Mouse (Mus musculus) splenic B cell, adult 2 months (primary cell): ENCODE results near the gene Specc1.
A peak's percentile ranks its signal among the peaks of the same experiment; 100 is the strongest.

Experiments
- DNase-seq: peaks from one replicate; pipeline ENCODE4 v3.0.0-alpha.2; 2011; ENCODE audit warnings: low read depth, low spot score
- H3K27me3 ChIP-seq: 2 replicates; pipeline ENCODE4 v1.6.1; 2012; ENCODE audit warnings: mild to moderate bottlenecking, low read length, moderate library complexity, mixed read lengths; ENCODE audit not compliant: control insufficient read depth, poor library complexity, insufficient read depth, severe bottlenecking
- H3K36me3 ChIP-seq: 2 replicates; pipeline ENCODE4 v1.6.1; 2012; ENCODE audit warnings: mild to moderate bottlenecking, low read length, moderate library complexity, mixed read lengths; ENCODE audit not compliant: control insufficient read depth, poor library complexity, insufficient read depth, severe bottlenecking

Specc1 gene

GRCm38 (mm10) chr11:62248401-62249244, 292.1 kb downstream of the Specc1 start, which contains the start of gene Adora2b:
Gene Adora2b (plus strand): TSS chr11:62248984.
- H3K27me3 ChIP-seq = no peaks in the 10 kb centered on the region
- no peaks in the 10 kb centered on the region for H3K36me3 ChIP-seq
- DNase-seq = peak; percentile 36

GRCm38 (mm10) chr11:62249266-62250037, 292.9 kb downstream of the Specc1 start:
- Histone ChIP-seq H3K27me3 (no peaks in the 10 kb centered on the region), H3K36me3 (no peaks in the 10 kb centered on the region)
- DNase-seq = peak; percentile 9

GRCm38 (mm10) chr11:62251047-62251446, 294.5 kb downstream of the Specc1 start:
- DNase-seq = peak; percentile 11
- Histone ChIP-seq H3K36me3 (no peaks in the 10 kb centered on the region), H3K27me3 (no peaks in the 10 kb centered on the region)

- DNase-seq = no peak
- no peaks in the 10 kb centered on the region for H3K36me3 ChIP-seq
- no peaks in the 10 kb centered on the region for H3K27me3 ChIP-seq
Observed at GRCm38 (mm10) chr11:62253380-62253779, 296.8 kb downstream of the Specc1 start.

- no peaks in the 10 kb centered on the region for H3K36me3 ChIP-seq
Observed at GRCm38 (mm10) chr11:62259214-62259613, 302.7 kb downstream of the Specc1 start.

GRCm38 (mm10) chr11:62263599-62263998, 307.0 kb downstream of the Specc1 start:
- no peak for DNase-seq
- Histone ChIP-seq H3K36me3 (no peaks in the 10 kb centered on the region), H3K27me3 (no peaks in the 10 kb centered on the region)

More at GRCm38 (mm10) chr11:62259214-62259613, 302.7 kb downstream of the Specc1 start:
- no peak for DNase-seq
- H3K27me3 ChIP-seq = no peaks in the 10 kb centered on the region

- no peak for DNase-seq
- H3K27me3 ChIP-seq = no peaks in the 10 kb centered on the region
Observed at GRCm38 (mm10) chr11:62264018-62264417, 307.5 kb downstream of the Specc1 start.

GRCm38 (mm10) chr11:62265642-62266041, 309.1 kb downstream of the Specc1 start:
- H3K27me3 ChIP-seq = no peaks in the 10 kb centered on the region
- no peaks in the 10 kb centered on the region for H3K36me3 ChIP-seq
- DNase-seq = no peak

More at GRCm38 (mm10) chr11:62264018-62264417, 307.5 kb downstream of the Specc1 start:
- no peaks in the 10 kb centered on the region for H3K36me3 ChIP-seq

- Histone ChIP-seq H3K36me3 (no peaks in the 10 kb centered on the region), H3K27me3 (no peaks in the 10 kb centered on the region)
- no peak for DNase-seq
Observed at GRCm38 (mm10) chr11:62266466-62267214, 310.1 kb downstream of the Specc1 start.

- no peaks in the 10 kb centered on the region for H3K36me3 ChIP-seq
- no peak for DNase-seq
- H3K27me3 ChIP-seq = no peaks in the 10 kb centered on the region
Observed at GRCm38 (mm10) chr11:62268381-62268780, 311.8 kb downstream of the Specc1 start.

- H3K36me3 ChIP-seq = no peaks in the 10 kb centered on the region
- H3K27me3 ChIP-seq = no peaks in the 10 kb centered on the region
- DNase-seq = no peak
Observed at GRCm38 (mm10) chr11:62269097-62269496, 312.5 kb downstream of the Specc1 start.

GRCm38 (mm10) chr11:62270851-62271250, 314.3 kb downstream of the Specc1 start:
- no peaks in the 10 kb centered on the region for H3K36me3 ChIP-seq
- H3K27me3 ChIP-seq = no peaks in the 10 kb centered on the region

More at GRCm38 (mm10) chr11:62270851-62271250, 314.3 kb downstream of the Specc1 start:
- DNase-seq = no peak
